Mouse (Mus musculus): ENCODE results near the gene Olfr97.

The Olfr97 gene

DNA sequence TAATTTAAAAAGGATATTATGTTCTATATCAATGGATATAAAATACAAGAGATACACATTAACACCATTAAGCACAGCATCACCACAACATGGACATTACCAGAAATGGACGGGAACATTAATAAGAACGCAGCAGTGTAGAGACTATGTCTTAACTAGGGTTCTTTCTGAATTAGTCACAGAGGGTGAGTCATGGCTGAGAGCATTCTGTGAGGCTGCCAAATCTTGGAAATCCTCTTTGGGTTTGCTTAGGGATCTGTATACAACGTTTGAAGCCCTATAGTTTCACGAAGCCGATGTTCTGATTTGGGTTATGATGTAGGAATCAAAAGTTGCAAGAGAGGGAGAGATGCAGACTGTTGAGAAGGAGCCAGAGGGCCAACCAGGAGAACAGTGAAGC, 42.3 kb downstream of the Olfr97 start:
- no peak for DNase-seq (ENCODE audit: low spot score)

DNA sequence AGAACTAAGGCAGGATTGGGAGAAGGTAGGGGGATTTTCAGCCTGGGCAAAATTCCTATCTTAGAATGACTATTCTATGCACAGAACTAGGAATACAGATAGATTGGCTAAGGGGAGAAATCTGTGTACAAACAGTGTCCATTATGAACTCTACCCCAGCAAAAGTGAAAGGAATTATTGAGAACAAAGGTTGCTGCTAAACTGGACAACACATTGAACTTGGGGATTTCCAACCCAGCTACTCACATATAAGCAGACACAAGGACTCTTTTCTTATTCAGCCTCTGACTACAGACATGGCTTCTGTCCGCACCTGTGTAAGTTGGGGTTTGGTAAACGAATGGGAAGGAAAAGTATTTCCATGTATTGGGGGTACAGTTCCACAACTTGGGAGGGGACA, 43.5 kb downstream of the Olfr97 start, which contains the start of gene Ubd:
Gene Ubd (plus strand): TSS at position 237 of the 400 bp plus-strand sequence.
- no peak for DNase-seq (ENCODE audit: low spot score)

DNA sequence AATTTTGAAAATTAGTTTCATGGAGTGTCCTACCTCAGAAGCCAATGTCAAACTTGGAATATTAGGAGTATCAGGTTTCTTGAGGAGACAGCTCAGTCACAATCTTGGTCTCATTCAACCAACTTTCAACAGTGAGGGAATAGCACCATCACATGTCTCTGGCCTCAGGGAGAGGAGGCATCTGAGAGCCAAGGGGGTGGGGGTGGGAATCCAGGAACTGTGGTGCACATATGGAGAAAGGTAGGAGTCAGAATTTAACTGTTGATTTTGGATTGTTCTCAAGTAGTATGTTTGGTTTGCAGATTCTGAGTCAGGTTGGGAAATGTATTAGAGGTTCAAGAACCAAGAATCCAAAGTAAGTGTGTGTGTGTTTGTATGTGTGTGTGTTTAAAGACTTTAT, 44.1 kb downstream of the Olfr97 start:
- no peak for DNase-seq (ENCODE audit: low spot score)

DNA sequence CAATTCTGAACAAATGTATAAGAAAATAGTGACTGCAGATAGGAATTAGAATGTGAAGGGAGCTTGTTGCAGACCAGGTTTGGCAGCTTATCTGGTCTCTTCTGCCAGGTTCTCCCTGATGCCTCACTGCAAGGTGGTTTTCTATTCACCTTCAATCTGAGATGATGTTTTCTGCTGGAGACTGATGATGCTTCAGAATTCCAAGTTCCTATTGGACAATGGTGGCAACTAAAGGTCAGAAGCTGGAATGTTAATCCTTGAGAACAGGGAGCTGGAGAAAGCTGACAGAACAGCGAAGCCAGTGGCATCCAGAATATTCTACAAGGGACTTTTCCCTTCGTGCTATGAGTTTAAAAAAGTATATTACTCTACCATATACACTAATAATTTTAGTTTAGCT, 46.4 kb downstream of the Olfr97 start:
- DNase-seq (ENCODE audit: low spot score): peak; percentile 50

DNA sequence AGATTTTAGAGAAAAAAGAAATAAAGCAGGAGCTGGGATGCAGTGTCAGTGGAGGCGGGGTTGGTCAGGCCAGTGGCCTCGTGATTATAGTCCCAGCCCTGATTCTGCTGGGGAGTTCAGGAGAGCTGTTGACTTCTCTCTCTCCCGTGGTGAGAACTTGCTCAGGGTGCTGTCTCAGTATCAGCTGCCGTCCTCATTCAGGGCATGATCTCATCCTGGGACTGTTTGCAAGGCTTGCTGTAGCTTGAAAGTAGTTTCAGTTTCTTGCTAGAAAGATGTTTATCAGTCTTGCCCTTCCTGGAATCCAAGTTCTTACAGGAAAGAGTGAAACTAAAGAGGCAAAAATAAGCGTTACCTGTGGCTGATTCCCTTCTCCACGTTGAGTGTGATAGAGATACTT, 51.7 kb downstream of the Olfr97 start:
- no peak for DNase-seq (ENCODE audit: low spot score)

Data from layer of hippocampus, adult 9-10 months (tissue).